In genomic region chr8:85665146-85665545, GRCm38 (mm10) we compare ENCODE assay signal across 8 mouse cellular contexts. TPM values are rescaled to one million over a fixed set of nuclear protein-coding genes. Genes with fewer than 3 reads are reported as not detected.
DNase-seq lines count a peak whose midpoint lies in the region; ATAC-seq and TF ChIP-seq lines count a peak whose summit lies in the region.
"Had no signal": no experiment of that assay in that cellular context is flagged by ENCODE, and none has a peak within 500 bp of the region (broad histone marks: within the 10 kb centered on the region; RNA-seq: fewer than 3 reads in every experiment).

No protein-coding gene starts in this region.

- H3K4me2 ChIP-seq in kidney, embryonic 15.5 days, result no peak overlapping the region
- H3K4me2 ChIP-seq: limb, embryonic 12.5 days had no signal

- H3K4me3 ChIP-seq in kidney, embryonic 15.5 days (replicated peaks), result no peak overlapping the region
- no peak overlapping the region for H3K4me3 ChIP-seq in cortical plate, adult 2 months (ENCODE audit: insufficient read depth, low read length)
- H3K4me3 ChIP-seq: limb, embryonic 12.5 days had no signal

- no peak for TF ChIP-seq POLR2A in cortical plate, adult 2 months (IDR thresholded peaks at IDR 0.05; ENCODE audit: extremely low read depth, insufficient read depth, low read length)

- H3K27ac ChIP-seq in kidney, embryonic 15.5 days, result no peak overlapping the region
- no peak overlapping the region for H3K27ac ChIP-seq in cortical plate, adult 2 months (ENCODE audit: insufficient read depth, low read length)
- H3K27ac ChIP-seq: limb, embryonic 12.5 days had no signal

- no peak overlapping the region for H3K9ac ChIP-seq in kidney, embryonic 15.5 days
- H3K9ac ChIP-seq: limb, embryonic 12.5 days had no signal

- H3K36me3 ChIP-seq in kidney, embryonic 15.5 days, result peaks cover 6% of the 10 kb centered on the region; the same call in 1 of the 2 replicates

- H3K27me3 ChIP-seq in kidney, embryonic 15.5 days, result no peaks in the 10 kb centered on the region
- H3K27me3 ChIP-seq: limb, embryonic 12.5 days had no signal

- peak; percentile 14; the same call in 1 of the 2 replicates for TF ChIP-seq CTCF in cortical plate, adult 2 months (IDR thresholded peaks at IDR 0.05; ENCODE audit: extremely low read depth, insufficient read depth, low read length)

- DNase-seq in kidney, adult 8-10 months, result peak; percentile 32 to 34
- DNase-seq in 416B (ENCODE audit: low read depth), result peak; percentile 75
- DNase-seq in B cell, adult 2 months, result peak; percentile 3 to 27
- peak; percentile 27 for DNase-seq in skeletal muscle tissue, adult 2 months (ENCODE audit: low read depth, low spot score)
- DNase-seq in frontal cortex, postnatal 25 days (ENCODE audit: low spot score in 2 of 2), result no peak

- ATAC-seq in kidney, embryonic 15.5 days (replicated peaks; ENCODE audit: low FRiP score), result no peak

- no peaks in the 10 kb centered on the region for H3K4me1 ChIP-seq in kidney, embryonic 15.5 days
- H3K4me1 ChIP-seq in cortical plate, adult 2 months (ENCODE audit: control insufficient read depth, insufficient read depth, low read length), result no peaks in the 10 kb centered on the region
- H3K4me1 ChIP-seq: limb, embryonic 12.5 days had no signal

- no peaks in the 10 kb centered on the region for H3K9me3 ChIP-seq in kidney, embryonic 15.5 days (replicated peaks)
- H3K9me3 ChIP-seq: limb, embryonic 12.5 days had no signal

RNA-seq across cellular contexts. Expression of gene Neto2, which starts 35.6 kb away (rescaled TPM):
- 16.6 and 18.9 TPM in 2 replicates for polyA plus RNA-seq in kidney, embryonic 15.5 days (2015; fragmentation: Nextera tagmentation; extraction: Ambion mirVana)
- 21.7 and 25.6 TPM in 2 replicates for polyA plus RNA-seq in cortical plate, adult 2 months (2012; rRNA removed)

Comparison
In these comparisons a context has a peak if more than half of its experiments do, and no peak if none do; other contexts are left out.
1. DNase-seq: peak in kidney, adult 8-10 months (2 of 2), 416B (single experiment), B cell, adult 2 months (2 of 2) and skeletal muscle tissue, adult 2 months (single experiment); none in frontal cortex, postnatal 25 days (0 of 2).